ENCODE assay signal across 21 mouse cellular contexts in the genomic region with DNA sequence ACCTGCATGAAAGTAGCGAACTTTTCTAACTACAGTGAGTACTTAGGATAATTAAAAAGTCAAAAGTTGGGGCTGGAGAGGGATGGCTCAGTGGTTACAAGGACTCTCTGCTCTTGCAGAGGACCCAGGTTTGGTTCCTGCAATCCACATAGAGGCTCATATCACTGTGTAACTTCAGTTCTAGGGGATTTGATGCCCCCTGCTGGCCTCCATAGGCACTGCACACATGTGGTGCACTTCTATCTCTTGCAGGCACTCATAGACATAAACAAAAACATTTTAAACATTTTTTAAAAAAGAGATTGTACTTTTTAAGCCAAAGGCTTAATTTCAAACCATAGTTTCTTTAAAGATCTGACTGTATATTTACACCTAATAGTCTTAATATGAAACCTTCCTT.
DNase-seq lines count a peak whose midpoint lies in the region; ATAC-seq and TF ChIP-seq lines count a peak whose summit lies in the region.
"Had no signal": no experiment of that assay in that cellular context is flagged by ENCODE, and none has a peak within 500 bp of the region (broad histone marks: within the 10 kb centered on the region; RNA-seq: fewer than 3 reads in every experiment).

No protein-coding gene starts in this region.

- TF ChIP-seq POLR2A in ES-Bruce4 (IDR thresholded peaks at IDR 0.05; ENCODE audit: insufficient read depth, low read length): no peak

- no peaks in the 10 kb centered on the region for H3K27me3 ChIP-seq in heart, embryonic 10.5 days (ENCODE audit: insufficient read depth, poor library complexity, severe bottlenecking)
- no peaks in the 10 kb centered on the region for H3K27me3 ChIP-seq in lung, embryonic 14.5 days (ENCODE audit: insufficient read depth, low read length)
- H3K27me3 ChIP-seq in ES-Bruce4 (ENCODE audit: control insufficient read depth, insufficient read depth, low read length, poor library complexity, severe bottlenecking): no peaks in the 10 kb centered on the region; the same call in 1 of the 2 replicates
- H3K27me3 ChIP-seq: forebrain, embryonic 15.5 days; hindbrain, embryonic 15.5 days; liver, embryonic 12.5 days; neural tube, embryonic 12.5 days had no signal

- H3K4me3 ChIP-seq in heart, embryonic 10.5 days: no peak overlapping the region
- H3K4me3 ChIP-seq in lung, embryonic 14.5 days (ENCODE audit: low read depth, low read length): no peak overlapping the region
- H3K4me3 ChIP-seq in ES-Bruce4 (ENCODE audit: low read depth, low read length): no peak overlapping the region
- H3K4me3 ChIP-seq: embryonic facial prominence, embryonic 10.5 days; forebrain, embryonic 15.5 days; hindbrain, embryonic 15.5 days; liver, embryonic 12.5 days; neural tube, embryonic 12.5 days had no signal

- peak; percentile 51 for DNase-seq in heart, embryonic 10.5 days (ENCODE audit: low spot score)
- DNase-seq in heart, adult 18-20 months: no peak
- DNase-seq in lung, embryonic 14.5 days: no peak
- DNase-seq in lung, postnatal 36 days: no peak
- peak; percentile 59 for DNase-seq in R1 (ENCODE audit: low read depth, low spot score)
- no peak for DNase-seq in left cerebral cortex, adult 18-20 months (ENCODE audit: low spot score in 2 of 2)
- DNase-seq in urinary bladder, postnatal 10 days (ENCODE audit: low spot score): no peak
- DNase-seq: cerebellum, adult 11 months; heart, postnatal 10 days; kidney, adult 18-20 months; kidney, postnatal 36 days; left cerebral cortex, postnatal 4 days; lung, postnatal 10 days; spleen, adult 18-20 months; thymus, postnatal 14 days had no signal

- no peak for ATAC-seq in lung, embryonic 14.5 days (ENCODE audit: insufficient read depth)
- ATAC-seq: forebrain, embryonic 15.5 days; liver, embryonic 12.5 days had no signal

- H3K9me3 ChIP-seq in heart, embryonic 10.5 days: no peaks in the 10 kb centered on the region
- no peaks in the 10 kb centered on the region for H3K9me3 ChIP-seq in lung, embryonic 14.5 days (ENCODE audit: low read depth, low read length)
- no peaks in the 10 kb centered on the region for H3K9me3 ChIP-seq in ES-Bruce4 (replicated peaks; ENCODE audit: control insufficient read depth, insufficient read depth, low read length, poor library complexity, severe bottlenecking)
- H3K9me3 ChIP-seq: embryonic facial prominence, embryonic 10.5 days; forebrain, embryonic 15.5 days; hindbrain, embryonic 15.5 days; liver, embryonic 12.5 days; neural tube, embryonic 12.5 days had no signal

- WGBS in heart, embryonic 10.5 days: 95% methylated on average over 1 of the region's 1 CpGs
- WGBS in lung, embryonic 14.5 days: 97% methylated on average over 1 of the region's 1 CpGs

- TF ChIP-seq EP300 in ES-Bruce4 (IDR thresholded peaks at IDR 0.05; ENCODE audit: insufficient read depth, low read depth, low read length): no peak

- no peak overlapping the region for H3K9ac ChIP-seq in lung, embryonic 14.5 days
- no peak overlapping the region for H3K9ac ChIP-seq in ES-Bruce4 (ENCODE audit: low read depth, poor library complexity, severe bottlenecking)
- H3K9ac ChIP-seq: forebrain, embryonic 15.5 days; hindbrain, embryonic 15.5 days; liver, embryonic 12.5 days; neural tube, embryonic 12.5 days had no signal

- peak; percentile 50 for TF ChIP-seq CTCF in lung, embryonic 14.5 days (IDR thresholded peaks at IDR 0.05; ENCODE audit: low read depth)
- TF ChIP-seq CTCF in ES-Bruce4 (IDR thresholded peaks at IDR 0.05; ENCODE audit: low read depth, low read length): peak; percentile 25

- H3K27ac ChIP-seq in heart, embryonic 10.5 days: no peak overlapping the region
- H3K27ac ChIP-seq in lung, embryonic 14.5 days (ENCODE audit: low read depth): no peak overlapping the region
- no peak overlapping the region for H3K27ac ChIP-seq in ES-Bruce4 (ENCODE audit: insufficient read depth, low read length)
- H3K27ac ChIP-seq: embryonic facial prominence, embryonic 10.5 days; forebrain, embryonic 15.5 days; hindbrain, embryonic 15.5 days; liver, embryonic 12.5 days; neural tube, embryonic 12.5 days had no signal

- H3K36me3 ChIP-seq in heart, embryonic 10.5 days: no peaks in the 10 kb centered on the region
- H3K36me3 ChIP-seq in lung, embryonic 14.5 days (ENCODE audit: insufficient read depth): no peaks in the 10 kb centered on the region
- no peaks in the 10 kb centered on the region for H3K36me3 ChIP-seq in ES-Bruce4 (ENCODE audit: control insufficient read depth, insufficient read depth, low read length, poor library complexity, severe bottlenecking)
- H3K36me3 ChIP-seq: embryonic facial prominence, embryonic 10.5 days; forebrain, embryonic 15.5 days; hindbrain, embryonic 15.5 days; liver, embryonic 12.5 days; neural tube, embryonic 12.5 days had no signal

- peaks cover 6% of the 10 kb centered on the region; the same call in 1 of the 2 replicates for H3K4me1 ChIP-seq in heart, embryonic 10.5 days
- peaks cover 13% of the 10 kb centered on the region for H3K4me1 ChIP-seq in lung, embryonic 14.5 days (ENCODE audit: insufficient read depth)
- H3K4me1 ChIP-seq in ES-Bruce4 (ENCODE audit: control insufficient read depth, insufficient read depth, low read length): no peaks in the 10 kb centered on the region
- H3K4me1 ChIP-seq: forebrain, embryonic 15.5 days; hindbrain, embryonic 15.5 days; liver, embryonic 12.5 days had no signal

- H3K4me2 ChIP-seq in lung, embryonic 14.5 days: no peak overlapping the region
- H3K4me2 ChIP-seq: forebrain, embryonic 15.5 days; hindbrain, embryonic 15.5 days; liver, embryonic 12.5 days; neural tube, embryonic 12.5 days had no signal

Comparison
In these comparisons a context has a peak if more than half of its experiments do, and no peak if none do; other contexts are left out.
1. DNase-seq: peak in heart, embryonic 10.5 days (single experiment) and R1 (single experiment); none in heart, adult 18-20 months (0 of 2), lung, embryonic 14.5 days (single experiment), lung, postnatal 36 days (single experiment), left cerebral cortex, adult 18-20 months (0 of 2) and urinary bladder, postnatal 10 days (single experiment).